Mouse (Mus musculus): ENCODE measurements around the gene Plekho1. TPM values are rescaled to one million over a fixed set of nuclear protein-coding genes. Genes with fewer than 3 reads are reported as not detected.
"Not testable (repeated sequence)": the region's sequence is repeated elsewhere in the genome, so short reads cannot be mapped to it uniquely, and the experiment has no call there.

Plekho1 gene
- 82.5 and 85.6 TPM in 2 replicates for polyA plus RNA-seq (2014; fragmentation: Nextera tagmentation; extraction: Ambion mirVana)

- DNase-seq (ENCODE audit: low spot score) (peak; percentile 86), ATAC-seq (replicated peaks; ENCODE audit: low FRiP score) (peak; percentile 77)
- Histone ChIP-seq H3K36me3 (ENCODE audit: control insufficient read depth, insufficient read depth, low read length) (peaks cover 4% of the 10 kb centered on the region; the same call in 1 of the 2 replicates), H3K4me2 (ENCODE audit: low read depth, low read length, severe bottlenecking) (peak within 1 kb of the TSS; percentile 75), H3K4me3 (ENCODE audit: low read depth, low read length) (peak within 1 kb of the TSS; percentile 83), H3K9me3 (ENCODE audit: control insufficient read depth, low read length) (no peaks in the 10 kb centered on the region), H3K4me1 (replicated peaks; ENCODE audit: control insufficient read depth, insufficient read depth, low read length) (peaks cover 27% of the 10 kb centered on the region), H3K27me3 (ENCODE audit: control insufficient read depth, insufficient read depth, low read length) (no peaks in the 10 kb centered on the region), H3K9ac (ENCODE audit: low read length) (peak within 1 kb of the TSS; percentile 98), H3K27ac (ENCODE audit: low read depth, low read length) (peak within 1 kb of the TSS; percentile 95)
- under 1% methylated on average over 66 of the region's 84 CpGs for WGBS
Measured at GRCm38 (mm10) chr3:95995802-95996428, at the start of gene Plekho1. TSS of gene Plekho1 (minus strand) at chr3:95996001.

GRCm38 (mm10) chr3:96044559-96044958 lies 48.8 kb upstream of the Plekho1 start:
- not testable (repeated sequence) for H3K27ac ChIP-seq (ENCODE audit: low read depth, low read length); H3K4me1 ChIP-seq (replicated peaks; ENCODE audit: control insufficient read depth, insufficient read depth, low read length); H3K9ac ChIP-seq (ENCODE audit: low read length); ATAC-seq (replicated peaks; ENCODE audit: low FRiP score); H3K9me3 ChIP-seq (ENCODE audit: control insufficient read depth, low read length); DNase-seq (ENCODE audit: low spot score); H3K4me3 ChIP-seq (ENCODE audit: low read depth, low read length); H3K4me2 ChIP-seq (ENCODE audit: low read depth, low read length, severe bottlenecking); H3K36me3 ChIP-seq (ENCODE audit: control insufficient read depth, insufficient read depth, low read length); H3K27me3 ChIP-seq (ENCODE audit: control insufficient read depth, insufficient read depth, low read length)
- 91% methylated on average over 3 of the region's 3 CpGs for WGBS

GRCm38 (mm10) chr3:96043104-96043503 lies 47.3 kb upstream of the Plekho1 start:
- Histone ChIP-seq H3K27ac (ENCODE audit: low read depth, low read length) (no peak overlapping the region), H3K9me3 (ENCODE audit: control insufficient read depth, low read length) (no peaks in the 10 kb centered on the region), H3K4me2 (ENCODE audit: low read depth, low read length, severe bottlenecking) (no peak overlapping the region), H3K36me3 (ENCODE audit: control insufficient read depth, insufficient read depth, low read length) (no peaks in the 10 kb centered on the region; the same call in 1 of the 2 replicates), H3K4me1 (replicated peaks; ENCODE audit: control insufficient read depth, insufficient read depth, low read length) (no peaks in the 10 kb centered on the region), H3K9ac (ENCODE audit: low read length) (no peak overlapping the region), H3K4me3 (ENCODE audit: low read depth, low read length) (no peak overlapping the region), H3K27me3 (ENCODE audit: control insufficient read depth, insufficient read depth, low read length) (no peaks in the 10 kb centered on the region)
- ATAC-seq (replicated peaks; ENCODE audit: low FRiP score), result no peak
- WGBS, result 77% methylated on average over 1 of the region's 1 CpGs
- DNase-seq (ENCODE audit: low spot score), result no peak

GRCm38 (mm10) chr3:96041079-96041478 lies 45.3 kb upstream of the Plekho1 start:
- ATAC-seq (replicated peaks; ENCODE audit: low FRiP score) (no peak), DNase-seq (ENCODE audit: low spot score) (no peak)
- Histone ChIP-seq H3K27me3 (ENCODE audit: control insufficient read depth, insufficient read depth, low read length) (no peaks in the 10 kb centered on the region), H3K9ac (ENCODE audit: low read length) (no peak overlapping the region), H3K36me3 (ENCODE audit: control insufficient read depth, insufficient read depth, low read length) (no peaks in the 10 kb centered on the region; the same call in 1 of the 2 replicates), H3K4me2 (ENCODE audit: low read depth, low read length, severe bottlenecking) (no peak overlapping the region), H3K4me1 (replicated peaks; ENCODE audit: control insufficient read depth, insufficient read depth, low read length) (no peaks in the 10 kb centered on the region), H3K4me3 (ENCODE audit: low read depth, low read length) (no peak overlapping the region), H3K9me3 (ENCODE audit: control insufficient read depth, low read length) (no peaks in the 10 kb centered on the region), H3K27ac (ENCODE audit: low read depth, low read length) (no peak overlapping the region)
- 96% methylated on average over 6 of the region's 6 CpGs for WGBS

- H3K27ac ChIP-seq (ENCODE audit: low read depth, low read length), result no peak overlapping the region
- ATAC-seq (replicated peaks; ENCODE audit: low FRiP score) (no peak), DNase-seq (ENCODE audit: low spot score) (no peak)
- H3K9me3 ChIP-seq (ENCODE audit: control insufficient read depth, low read length), result no peaks in the 10 kb centered on the region
- no peaks in the 10 kb centered on the region for H3K36me3 ChIP-seq (ENCODE audit: control insufficient read depth, insufficient read depth, low read length)
- H3K4me2 ChIP-seq (ENCODE audit: low read depth, low read length, severe bottlenecking), result no peak overlapping the region
- H3K4me1 ChIP-seq (replicated peaks; ENCODE audit: control insufficient read depth, insufficient read depth, low read length), result no peaks in the 10 kb centered on the region
- 99% methylated on average over 2 of the region's 2 CpGs for WGBS
- no peaks in the 10 kb centered on the region for H3K27me3 ChIP-seq (ENCODE audit: control insufficient read depth, insufficient read depth, low read length)
- no peak overlapping the region for H3K4me3 ChIP-seq (ENCODE audit: low read depth, low read length)
- no peak overlapping the region for H3K9ac ChIP-seq (ENCODE audit: low read length)
Measured at GRCm38 (mm10) chr3:96040663-96041006, 44.8 kb upstream of the Plekho1 start.

- DNase-seq (ENCODE audit: low spot score) (no peak), ATAC-seq (replicated peaks; ENCODE audit: low FRiP score) (no peak)
- 87% methylated on average over 9 of the region's 9 CpGs for WGBS
- H3K27ac ChIP-seq (ENCODE audit: low read depth, low read length), result no peak overlapping the region
- no peaks in the 10 kb centered on the region for H3K4me1 ChIP-seq (replicated peaks; ENCODE audit: control insufficient read depth, insufficient read depth, low read length)
- no peaks in the 10 kb centered on the region for H3K9me3 ChIP-seq (ENCODE audit: control insufficient read depth, low read length)
- H3K27me3 ChIP-seq (ENCODE audit: control insufficient read depth, insufficient read depth, low read length), result no peaks in the 10 kb centered on the region
- H3K9ac ChIP-seq (ENCODE audit: low read length), result no peak overlapping the region
- H3K4me2 ChIP-seq (ENCODE audit: low read depth, low read length, severe bottlenecking), result no peak overlapping the region
- H3K36me3 ChIP-seq (ENCODE audit: control insufficient read depth, insufficient read depth, low read length), result no peaks in the 10 kb centered on the region
- no peak overlapping the region for H3K4me3 ChIP-seq (ENCODE audit: low read depth, low read length)
Measured at GRCm38 (mm10) chr3:96039857-96040662, 44.3 kb upstream of the Plekho1 start.

GRCm38 (mm10) chr3:96038851-96039250 lies 43.0 kb upstream of the Plekho1 start:
- H3K36me3 ChIP-seq (ENCODE audit: control insufficient read depth, insufficient read depth, low read length), result no peaks in the 10 kb centered on the region
- no peak for DNase-seq (ENCODE audit: low spot score)
- ATAC-seq (replicated peaks; ENCODE audit: low FRiP score), result no peak
- H3K4me1 ChIP-seq (replicated peaks; ENCODE audit: control insufficient read depth, insufficient read depth, low read length), result no peaks in the 10 kb centered on the region
- no peaks in the 10 kb centered on the region for H3K9me3 ChIP-seq (ENCODE audit: control insufficient read depth, low read length)
- H3K4me3 ChIP-seq (ENCODE audit: low read depth, low read length), result no peak overlapping the region
- 95% methylated on average over 4 of the region's 4 CpGs for WGBS
- no peaks in the 10 kb centered on the region for H3K27me3 ChIP-seq (ENCODE audit: control insufficient read depth, insufficient read depth, low read length)
- no peak overlapping the region for H3K27ac ChIP-seq (ENCODE audit: low read depth, low read length)
- no peak overlapping the region for H3K4me2 ChIP-seq (ENCODE audit: low read depth, low read length, severe bottlenecking)
- H3K9ac ChIP-seq (ENCODE audit: low read length), result no peak overlapping the region

- 85% methylated on average over 5 of the region's 5 CpGs for WGBS
- DNase-seq (ENCODE audit: low spot score), result no peak
Measured at GRCm38 (mm10) chr3:96038156-96038555, 42.4 kb upstream of the Plekho1 start.

More at GRCm38 (mm10) chr3:96038156-96038555, 42.4 kb upstream of the Plekho1 start:
- ATAC-seq (replicated peaks; ENCODE audit: low FRiP score), result no peak
- Histone ChIP-seq H3K27me3 (ENCODE audit: control insufficient read depth, insufficient read depth, low read length) (no peaks in the 10 kb centered on the region), H3K4me1 (replicated peaks; ENCODE audit: control insufficient read depth, insufficient read depth, low read length) (no peaks in the 10 kb centered on the region), H3K4me2 (ENCODE audit: low read depth, low read length, severe bottlenecking) (no peak overlapping the region), H3K27ac (ENCODE audit: low read depth, low read length) (no peak overlapping the region), H3K36me3 (ENCODE audit: control insufficient read depth, insufficient read depth, low read length) (no peaks in the 10 kb centered on the region), H3K9me3 (ENCODE audit: control insufficient read depth, low read length) (no peaks in the 10 kb centered on the region), H3K9ac (ENCODE audit: low read length) (no peak overlapping the region), H3K4me3 (ENCODE audit: low read depth, low read length) (no peak overlapping the region)

All from forebrain, embryonic 11.5 days (tissue).